Mouse (Mus musculus) ES-E14 (cell line): Measurements from ENCODE around the gene Spata13. TPM values are rescaled to one million over a fixed set of nuclear protein-coding genes. Genes with fewer than 3 reads are reported as not detected.

Experiments
- DNase-seq: peaks from one replicate; pipeline ENCODE4 v3.0.0-alpha.2; 2013; ENCODE audit warnings: low read depth, low spot score
- H3K27ac ChIP-seq: 2 replicates; pipeline ENCODE4 v1.5.1; 2012; ENCODE audit warnings: low read depth, mild to moderate bottlenecking, low read length, moderate library complexity, mixed read lengths; ENCODE audit not compliant: poor library complexity, insufficient read depth, severe bottlenecking
- H3K36me3 ChIP-seq: 2 replicates; pipeline ENCODE4 v1.6.1; 2012; ENCODE audit warnings: mild to moderate bottlenecking, low read length, moderate library complexity, mixed read lengths; ENCODE audit not compliant: control insufficient read depth, poor library complexity, insufficient read depth, severe bottlenecking
- H3K4me1 ChIP-seq, 2 experiments: fragments of 150-350 bp in 1 of 2; sonication (generic) in 1 of 2; 2 replicates each; pipeline ENCODE4 v1.6.1; 2012; ENCODE audit warnings: low read length in 2 of 2, mild to moderate bottlenecking in 1 of 2, mixed read lengths in 1 of 2; ENCODE audit not compliant: control insufficient read depth in 2 of 2, insufficient read depth in 2 of 2, poor library complexity in 1 of 2
- H3K4me3 ChIP-seq, 2 experiments: fragments of 150-350 bp in 1 of 2; sonication (generic) in 1 of 2; 2 replicates each; pipeline ENCODE4 v1.5.1; 2012; ENCODE audit warnings: low read length in 2 of 2, low read depth in 1 of 2, mild to moderate bottlenecking in 1 of 2, mixed read lengths in 1 of 2; ENCODE audit not compliant: insufficient read depth in 1 of 2, poor library complexity in 1 of 2, severe bottlenecking in 1 of 2
- H3K9ac ChIP-seq: 2 replicates; pipeline ENCODE4 v1.6.1; 2012; ENCODE audit warnings: low read depth, mild to moderate bottlenecking, low read length, mixed read lengths; ENCODE audit not compliant: poor library complexity, insufficient read depth, severe bottlenecking
- H3K9me3 ChIP-seq: fragments of 150-350 bp; sonication (generic); 2 replicates; pipeline ENCODE4 v1.6.1; 2012; ENCODE audit warnings: low read depth, mild to moderate bottlenecking, low read length; ENCODE audit not compliant: control insufficient read depth, insufficient read depth
- CHD2 ChIP-seq: IDR thresholded peaks from 2 replicates; pipeline ENCODE4 v1.6.1; 2014; ENCODE audit warnings: mild to moderate bottlenecking, low read depth, low read length, inconsistent platforms
- HCFC1 ChIP-seq: IDR thresholded peaks from 2 replicates; pipeline ENCODE4 v1.6.1; 2012; ENCODE audit warnings: low read length, inconsistent platforms, borderline replicate concordance; ENCODE audit not compliant: insufficient read depth
- MAFK ChIP-seq: IDR thresholded peaks from 2 replicates; pipeline ENCODE4 v1.6.1; 2014; ENCODE audit warnings: mild to moderate bottlenecking, low read depth, low read length, inconsistent platforms; ENCODE audit not compliant: insufficient read depth
- ZC3H11A ChIP-seq: IDR thresholded peaks from 2 replicates; pipeline ENCODE4 v1.6.1; 2012; ENCODE audit warnings: low read depth, mild to moderate bottlenecking, inconsistent platforms, low read length, borderline replicate concordance
- ZNF384 ChIP-seq: IDR thresholded peaks from 2 replicates; pipeline ENCODE4 v1.6.1; 2012; ENCODE audit warnings: low read depth, low read length, inconsistent platforms
- in situ Hi-C, 2 experiments: fragments of 600-800 bp; cut with MboI; formaldehyde crosslinking; loops; one replicate each; pipeline ENCODE4 v1.15.1; 2025; ENCODE audit warnings: low sequenced_read_pairs in 2 of 2, inconsistent platforms in 1 of 2; ENCODE audit not compliant: unreplicated experiment in 2 of 2
- total RNA-seq: library from RNA; depleted of rRNA; stranded (reverse); fragments of 300-350 nt; gene quantifications from 2 replicates; pipeline ENCODE4 v1.2.3, GENCODE M21; 2012

Gene Spata13
- total RNA-seq, 1 experiment = 14.9 TPM

DNA sequence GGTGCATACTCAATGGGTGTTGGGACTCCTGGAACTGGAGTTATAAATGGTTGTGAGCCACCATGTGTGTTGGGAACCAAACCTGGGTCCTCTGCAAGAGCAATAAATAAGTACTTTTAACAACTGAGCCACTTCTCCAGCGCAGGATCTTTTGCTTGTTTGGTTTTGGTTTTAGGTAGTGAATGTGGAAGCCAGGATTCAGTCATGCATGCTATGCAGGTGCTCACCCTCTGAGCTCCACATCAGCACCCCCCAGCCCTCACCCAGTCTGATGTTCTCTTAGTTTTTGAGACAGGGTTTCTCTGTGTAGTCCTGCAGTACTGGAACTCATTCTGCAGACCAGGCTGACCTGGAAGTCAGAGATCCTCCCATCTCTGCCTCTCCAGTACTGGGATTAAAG is 8.3 kb downstream of the Spata13 start:
- TF ChIP-seq ZC3H11A = no peak
- TF ChIP-seq HCFC1 = no peak
- TF ChIP-seq MAFK = no peak
- no peak for TF ChIP-seq CHD2
- no peak for TF ChIP-seq ZNF384
- no peak overlapping the region for H3K4me3 ChIP-seq
- no peak overlapping the region for H3K9ac ChIP-seq
- no peak for DNase-seq
- H3K4me1 ChIP-seq = peaks cover 7 to 30% of the 10 kb centered on the region in 2 experiments
- in situ Hi-C loops = no loop called here
- H3K27ac ChIP-seq = no peak overlapping the region
- no peaks in the 10 kb centered on the region for H3K9me3 ChIP-seq
- H3K36me3 ChIP-seq = peaks cover 14% of the 10 kb centered on the region; the same call in 1 of the 2 replicates

DNA sequence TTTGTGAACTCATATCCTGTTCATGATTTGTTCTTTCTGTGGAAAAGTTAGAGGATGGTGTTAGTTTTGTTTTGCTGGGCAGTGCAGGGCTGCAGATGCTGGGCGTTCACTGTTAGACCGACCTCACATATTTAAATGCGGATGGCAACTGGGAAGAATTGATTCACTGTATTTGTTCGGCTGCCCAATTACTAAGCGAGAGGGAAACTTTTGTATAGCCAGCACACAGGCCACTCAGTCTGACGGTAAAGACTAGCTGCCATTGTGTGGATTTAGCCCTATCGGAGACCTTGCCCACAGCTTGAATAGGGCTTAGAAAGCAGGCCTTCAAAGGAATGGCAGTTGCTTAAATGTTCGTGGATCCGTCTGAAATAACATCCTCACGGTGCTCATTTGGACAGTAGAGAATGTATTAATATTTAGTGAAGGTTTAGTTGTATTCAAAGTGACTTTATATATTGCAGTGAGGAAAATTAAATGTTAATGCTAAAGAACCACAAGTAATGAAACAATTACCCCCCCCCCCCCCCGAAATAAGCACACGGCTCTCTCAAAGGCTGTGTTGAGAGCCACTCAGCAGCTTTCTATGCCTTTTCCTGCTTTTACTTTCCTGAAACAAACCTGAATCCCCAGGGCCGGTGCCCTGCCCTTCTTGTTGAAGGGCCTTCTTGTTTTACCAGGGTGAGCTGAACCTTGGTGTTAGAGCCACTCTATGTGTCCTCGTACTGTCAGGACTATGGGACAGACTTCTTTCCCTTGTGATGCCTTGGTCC is 9.5 kb downstream of the Spata13 start:
- Histone ChIP-seq H3K36me3 (peaks cover 14% of the 10 kb centered on the region; the same call in 1 of the 2 replicates), H3K4me1 (peaks cover 7 to 28% of the 10 kb centered on the region in 2 experiments), H3K9me3 (no peaks in the 10 kb centered on the region), H3K9ac (no peak overlapping the region), H3K4me3 (no peak overlapping the region; a peak in 1 of 4 replicates), H3K27ac (no peak overlapping the region; the same call in 1 of the 2 replicates)
- no peak for DNase-seq
- in situ Hi-C loops = no loop called here
- no peak for TF ChIP-seq ZNF384
- TF ChIP-seq MAFK = no peak
- TF ChIP-seq CHD2 = no peak
- no peak for TF ChIP-seq HCFC1

DNA sequence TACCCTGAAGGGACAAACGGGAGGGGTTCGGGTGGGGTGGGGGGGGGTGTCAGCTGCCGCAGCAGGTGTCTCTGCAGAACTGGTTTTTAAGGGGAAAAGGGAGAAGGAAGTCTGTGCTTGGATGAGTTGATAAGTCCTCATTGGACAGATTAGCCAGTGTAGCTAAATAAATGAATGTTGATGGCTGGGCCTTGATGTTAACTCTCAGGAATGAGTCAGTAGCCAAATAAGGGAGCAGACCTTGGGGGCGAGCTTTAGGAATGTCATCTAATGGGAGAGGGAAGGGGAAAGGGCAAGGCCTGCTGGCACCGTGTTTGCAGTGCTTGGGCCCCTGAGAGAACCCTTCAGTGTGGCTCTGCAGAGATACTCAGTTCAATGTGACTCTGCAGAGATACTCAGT is 12.6 kb downstream of the Spata13 start:
- H3K27ac ChIP-seq = no peak overlapping the region
- H3K4me1 ChIP-seq = peaks cover 8 to 20% of the 10 kb centered on the region in 2 experiments
- H3K9me3 ChIP-seq = no peaks in the 10 kb centered on the region
- in situ Hi-C loops = no loop called here
- no peak for DNase-seq
- no peak for TF ChIP-seq HCFC1
- TF ChIP-seq ZNF384 = no peak
- no peak for TF ChIP-seq CHD2
- no peak for TF ChIP-seq MAFK
- no peak for TF ChIP-seq ZC3H11A
- no peak overlapping the region for H3K9ac ChIP-seq
- H3K4me3 ChIP-seq = no peak overlapping the region
- peaks cover 9% of the 10 kb centered on the region; the same call in 1 of the 2 replicates for H3K36me3 ChIP-seq

- peaks cover 7% of the 10 kb centered on the region; the same call in 1 of the 2 replicates for H3K36me3 ChIP-seq
- no peak for DNase-seq
Measured at GRCm38 (mm10) chr14:60647885-60648284, 14.1 kb downstream of the Spata13 start.

More at GRCm38 (mm10) chr14:60647885-60648284, 14.1 kb downstream of the Spata13 start:
- Histone ChIP-seq H3K4me3 (no peak overlapping the region), H3K9ac (no peak overlapping the region), H3K4me1 (peaks cover 4 to 12% of the 10 kb centered on the region in 2 experiments), H3K9me3 (no peaks in the 10 kb centered on the region), H3K27ac (no peak overlapping the region)
- no peak for TF ChIP-seq MAFK
- no peak for TF ChIP-seq ZNF384
- no peak for TF ChIP-seq CHD2
- TF ChIP-seq ZC3H11A = no peak
- no peak for TF ChIP-seq HCFC1
- in situ Hi-C loops = no loop called here
